Mouse (Mus musculus): Measurements from ENCODE around the gene Nek8. TPM values are rescaled to one million over a fixed set of nuclear protein-coding genes. Genes with fewer than 3 reads are reported as not detected.
A peak's percentile ranks its signal among the peaks of the same experiment; 100 is the strongest.

Nek8 gene
- polyA plus RNA-seq (2012; ENCODE audit: insufficient read depth, insufficient read length, missing spikeins): 3.2 and 6.3 TPM in 2 replicates

GRCm38 (mm10) chr11:78176402-78176862 lies at the start of gene Nek8, which contains the start of gene Tlcd1:
TSS of gene Nek8 (minus strand) at chr11:78176675.
TSS of gene Tlcd1 (plus strand) at chr11:78176711.
- peak within 1 kb of the TSS; percentile 95 for H3K4me3 ChIP-seq (ENCODE audit: insufficient read depth, low read depth, low read length)
- H3K27ac ChIP-seq (replicated peaks; ENCODE audit: low read depth, low read length): peak within 1 kb of the TSS; percentile 91
- peaks cover 4% of the 10 kb centered on the region; the same call in 1 of the 2 replicates for H3K4me1 ChIP-seq (ENCODE audit: control insufficient read depth, insufficient read depth, insufficient read length, low read length)

GRCm38 (mm10) chr11:78223586-78223985 lies 47.1 kb upstream of the Nek8 start:
- H3K4me3 ChIP-seq (ENCODE audit: insufficient read depth, low read depth, low read length): no peak overlapping the region
- no peak overlapping the region for H3K27ac ChIP-seq (replicated peaks; ENCODE audit: low read depth, low read length)

GRCm38 (mm10) chr11:78215709-78216317 lies 39.3 kb upstream of the Nek8 start:
- H3K27ac ChIP-seq (replicated peaks; ENCODE audit: low read depth, low read length): no peak overlapping the region
- no peaks in the 10 kb centered on the region for H3K4me1 ChIP-seq (ENCODE audit: control insufficient read depth, insufficient read depth, insufficient read length, low read length)
- H3K4me3 ChIP-seq (ENCODE audit: insufficient read depth, low read depth, low read length): no peak overlapping the region

More at GRCm38 (mm10) chr11:78223586-78223985, 47.1 kb upstream of the Nek8 start:
- H3K4me1 ChIP-seq (ENCODE audit: control insufficient read depth, insufficient read depth, insufficient read length, low read length): no peaks in the 10 kb centered on the region

GRCm38 (mm10) chr11:78213086-78213817 lies 36.8 kb upstream of the Nek8 start:
- Histone ChIP-seq H3K4me3 (ENCODE audit: insufficient read depth, low read depth, low read length) (no peak overlapping the region), H3K27ac (replicated peaks; ENCODE audit: low read depth, low read length) (no peak overlapping the region), H3K4me1 (ENCODE audit: control insufficient read depth, insufficient read depth, insufficient read length, low read length) (no peaks in the 10 kb centered on the region)

GRCm38 (mm10) chr11:78211513-78211912 lies 35.0 kb upstream of the Nek8 start:
- H3K4me3 ChIP-seq (ENCODE audit: insufficient read depth, low read depth, low read length): no peak overlapping the region
- no peaks in the 10 kb centered on the region for H3K4me1 ChIP-seq (ENCODE audit: control insufficient read depth, insufficient read depth, insufficient read length, low read length)
- no peak overlapping the region for H3K27ac ChIP-seq (replicated peaks; ENCODE audit: low read depth, low read length)

- Histone ChIP-seq H3K4me3 (ENCODE audit: insufficient read depth, low read depth, low read length) (no peak overlapping the region), H3K27ac (replicated peaks; ENCODE audit: low read depth, low read length) (peak overlapping the region; percentile 25; the same call in 1 of the 2 replicates), H3K4me1 (ENCODE audit: control insufficient read depth, insufficient read depth, insufficient read length, low read length) (no peaks in the 10 kb centered on the region)
Observed at GRCm38 (mm10) chr11:78210615-78211014, 34.1 kb upstream of the Nek8 start.

GRCm38 (mm10) chr11:78209886-78210285 lies 33.4 kb upstream of the Nek8 start:
- Histone ChIP-seq H3K4me3 (ENCODE audit: insufficient read depth, low read depth, low read length) (no peak overlapping the region), H3K27ac (replicated peaks; ENCODE audit: low read depth, low read length) (no peak overlapping the region), H3K4me1 (ENCODE audit: control insufficient read depth, insufficient read depth, insufficient read length, low read length) (no peaks in the 10 kb centered on the region)

- Histone ChIP-seq H3K4me3 (ENCODE audit: insufficient read depth, low read depth, low read length) (no peak overlapping the region), H3K27ac (replicated peaks; ENCODE audit: low read depth, low read length) (no peak overlapping the region), H3K4me1 (ENCODE audit: control insufficient read depth, insufficient read depth, insufficient read length, low read length) (peaks cover 10% of the 10 kb centered on the region)
Observed at GRCm38 (mm10) chr11:78207190-78207589, 30.7 kb upstream of the Nek8 start.

GRCm38 (mm10) chr11:78205361-78206206 lies 29.1 kb upstream of the Nek8 start:
- H3K4me3 ChIP-seq (ENCODE audit: insufficient read depth, low read depth, low read length): no peak overlapping the region
- no peak overlapping the region for H3K27ac ChIP-seq (replicated peaks; ENCODE audit: low read depth, low read length)
- peaks cover 10% of the 10 kb centered on the region for H3K4me1 ChIP-seq (ENCODE audit: control insufficient read depth, insufficient read depth, insufficient read length, low read length)

- peaks cover 10% of the 10 kb centered on the region for H3K4me1 ChIP-seq (ENCODE audit: control insufficient read depth, insufficient read depth, insufficient read length, low read length)
- no peak overlapping the region for H3K4me3 ChIP-seq (ENCODE audit: insufficient read depth, low read depth, low read length)
- H3K27ac ChIP-seq (replicated peaks; ENCODE audit: low read depth, low read length): no peak overlapping the region
Observed at GRCm38 (mm10) chr11:78204287-78204686, 27.8 kb upstream of the Nek8 start.

- peak overlapping the region; percentile 56 for H3K27ac ChIP-seq (replicated peaks; ENCODE audit: low read depth, low read length)
- H3K4me1 ChIP-seq (ENCODE audit: control insufficient read depth, insufficient read depth, insufficient read length, low read length): peaks cover 10% of the 10 kb centered on the region
- no peak overlapping the region for H3K4me3 ChIP-seq (ENCODE audit: insufficient read depth, low read depth, low read length)
Observed at GRCm38 (mm10) chr11:78202372-78202771, 25.9 kb upstream of the Nek8 start.

GRCm38 (mm10) chr11:78195101-78195863 lies 18.8 kb upstream of the Nek8 start:
- H3K27ac ChIP-seq (replicated peaks; ENCODE audit: low read depth, low read length): peak overlapping the region; percentile 90

GRCm38 (mm10) chr11:78194411-78195100 lies 18.1 kb upstream of the Nek8 start:
- Histone ChIP-seq H3K27ac (replicated peaks; ENCODE audit: low read depth, low read length) (peak overlapping the region; percentile 90), H3K4me1 (ENCODE audit: control insufficient read depth, insufficient read depth, insufficient read length, low read length) (peaks cover 4% of the 10 kb centered on the region; the same call in 1 of the 2 replicates)

More at GRCm38 (mm10) chr11:78195101-78195863, 18.8 kb upstream of the Nek8 start:
- Histone ChIP-seq H3K4me3 (ENCODE audit: insufficient read depth, low read depth, low read length) (peak overlapping the region; percentile 72), H3K4me1 (ENCODE audit: control insufficient read depth, insufficient read depth, insufficient read length, low read length) (peaks cover 4% of the 10 kb centered on the region; the same call in 1 of the 2 replicates)

GRCm38 (mm10) chr11:78193113-78193512 lies 16.6 kb upstream of the Nek8 start, which contains the start of gene Proca1:
TSS of gene Proca1 (plus strand) at chr11:78193392.
- Histone ChIP-seq H3K27ac (replicated peaks; ENCODE audit: low read depth, low read length) (no peak within 1 kb of the TSS), H3K4me1 (ENCODE audit: control insufficient read depth, insufficient read depth, insufficient read length, low read length) (peaks cover 6% of the 10 kb centered on the region; the same call in 1 of the 2 replicates), H3K4me3 (ENCODE audit: insufficient read depth, low read depth, low read length) (no peak within 1 kb of the TSS)

More at GRCm38 (mm10) chr11:78194411-78195100, 18.1 kb upstream of the Nek8 start:
- H3K4me3 ChIP-seq (ENCODE audit: insufficient read depth, low read depth, low read length): peak overlapping the region; percentile 72

Measured in brown adipose tissue, adult 24 weeks (tissue).